Mouse (Mus musculus): ENCODE results near the gene Cfap126.
"Not testable (repeated sequence)": the region's sequence is repeated elsewhere in the genome, so short reads cannot be mapped to it uniquely, and the experiment has no call there.

Cfap126 gene

DNA sequence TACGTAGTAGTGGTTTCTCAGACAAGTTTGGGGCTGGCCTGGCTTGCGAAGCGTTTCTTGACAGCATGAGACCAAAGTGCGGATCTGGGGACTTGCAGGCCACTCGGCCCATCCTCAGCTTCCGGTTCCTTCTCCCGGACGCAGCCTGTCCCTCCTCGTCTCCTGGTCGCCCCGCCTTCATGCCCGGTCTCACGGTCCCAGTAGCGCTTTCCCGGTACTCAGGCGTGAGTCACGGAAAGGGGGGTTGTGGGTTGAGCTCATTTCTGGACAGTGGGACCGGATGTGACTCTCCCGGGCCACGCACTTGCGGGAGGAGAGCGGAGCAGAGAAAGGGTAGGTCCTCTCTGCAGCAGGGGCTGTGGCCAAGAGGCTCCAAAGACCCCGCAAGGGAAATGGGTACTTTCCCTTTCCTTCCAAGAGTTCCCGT is at the start of gene Cfap126:
Cfap126 (plus strand) TSS at position 46 of the 427 bp plus-strand sequence.
- DNase-seq (ENCODE audit: low read depth), result peak; percentile 48

GRCm38 (mm10) chr1:171064491-171065242 is 49.1 kb upstream of the Cfap126 start, which contains the start of gene Fcgr3:
Gene Fcgr3 (minus strand): TSS chr1:171064935.
- peak; percentile 70 for DNase-seq (ENCODE audit: low read depth)

- DNase-seq (ENCODE audit: low read depth), result not testable (repeated sequence)
Measured at GRCm38 (mm10) chr1:171065243-171065587, 48.5 kb upstream of the Cfap126 start.

- not testable (repeated sequence) for DNase-seq (ENCODE audit: low read depth)
Measured at GRCm38 (mm10) chr1:171065768-171066167, 48.0 kb upstream of the Cfap126 start.

GRCm38 (mm10) chr1:171066583-171066982 is 47.1 kb upstream of the Cfap126 start:
- not testable (repeated sequence) for DNase-seq (ENCODE audit: low read depth)

DNA sequence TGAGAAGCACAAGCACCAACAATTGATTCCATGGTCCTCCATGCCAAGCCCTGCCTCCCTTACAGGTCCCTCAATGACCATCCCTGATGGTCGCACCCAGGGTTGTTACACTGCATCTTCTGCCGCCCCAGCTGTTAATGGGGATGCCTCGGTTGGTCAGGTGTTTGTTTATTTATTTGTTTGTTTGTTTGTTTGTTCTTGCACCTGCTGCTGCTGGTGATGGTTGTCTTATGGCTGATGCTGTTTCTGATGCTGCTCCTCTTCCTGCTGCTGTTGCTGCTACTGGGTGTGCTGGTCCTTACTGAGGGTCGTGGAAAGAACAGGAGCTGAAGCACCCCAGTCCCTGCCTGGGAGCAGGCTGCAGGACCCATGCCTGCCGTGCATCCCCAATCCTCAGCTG is 45.8 kb upstream of the Cfap126 start:
- DNase-seq (ENCODE audit: low read depth), result peak; percentile 21

- DNase-seq (ENCODE audit: low read depth), result peak; percentile 38
Measured at GRCm38 (mm10) chr1:171069508-171069907, 44.2 kb upstream of the Cfap126 start.

DNA sequence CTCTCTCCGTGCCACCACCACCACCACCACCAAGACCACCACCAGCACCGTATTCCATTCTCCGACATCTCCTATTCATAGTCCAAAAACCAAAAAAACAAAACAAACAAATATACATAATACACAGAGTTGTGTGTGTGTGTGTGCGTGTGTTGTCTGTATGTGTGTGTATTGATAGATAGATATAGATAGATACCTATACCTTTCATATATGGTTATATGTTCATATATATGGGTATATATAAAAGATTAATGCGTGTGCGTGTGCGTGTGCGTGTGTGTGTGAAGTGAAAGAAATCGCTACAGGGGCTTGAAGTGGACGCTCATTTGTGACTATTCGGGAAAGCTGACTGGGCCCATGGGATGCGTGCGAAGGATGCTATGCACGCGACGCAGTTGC is 42.8 kb upstream of the Cfap126 start:
- DNase-seq (ENCODE audit: low read depth), result not testable (repeated sequence)

GRCm38 (mm10) chr1:171071726-171072125 is 42.0 kb upstream of the Cfap126 start:
- DNase-seq (ENCODE audit: low read depth), result not testable (repeated sequence)

DNA sequence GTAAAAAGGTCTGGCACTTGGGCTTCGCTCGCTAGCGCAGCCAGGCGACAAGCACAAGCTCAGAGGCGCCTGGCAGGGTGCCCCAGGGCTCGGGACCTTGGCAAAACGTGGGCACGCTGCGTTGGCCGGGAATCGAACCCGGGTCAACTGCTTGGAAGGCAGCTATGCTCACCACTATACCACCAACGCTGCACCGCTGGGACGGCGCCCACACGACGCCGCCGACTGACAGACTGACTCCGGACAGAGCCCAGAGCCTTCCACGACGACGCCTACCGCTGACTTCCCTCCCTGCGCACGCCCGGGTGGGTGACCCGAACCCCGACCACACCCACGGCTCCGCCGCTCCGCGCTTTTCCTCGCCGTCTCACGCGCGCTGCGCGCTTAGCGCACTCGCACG is 41.5 kb upstream of the Cfap126 start:
- DNase-seq (ENCODE audit: low read depth), result not testable (repeated sequence)

- not testable (repeated sequence) for DNase-seq (ENCODE audit: low read depth)
Measured at GRCm38 (mm10) chr1:171074283-171074682, 39.4 kb upstream of the Cfap126 start.

GRCm38 (mm10) chr1:171076176-171076575 is 37.5 kb upstream of the Cfap126 start:
- not testable (repeated sequence) for DNase-seq (ENCODE audit: low read depth)

- DNase-seq (ENCODE audit: low read depth), result not testable (repeated sequence)
Measured at GRCm38 (mm10) chr1:171077192-171077591, 36.5 kb upstream of the Cfap126 start.

DNA sequence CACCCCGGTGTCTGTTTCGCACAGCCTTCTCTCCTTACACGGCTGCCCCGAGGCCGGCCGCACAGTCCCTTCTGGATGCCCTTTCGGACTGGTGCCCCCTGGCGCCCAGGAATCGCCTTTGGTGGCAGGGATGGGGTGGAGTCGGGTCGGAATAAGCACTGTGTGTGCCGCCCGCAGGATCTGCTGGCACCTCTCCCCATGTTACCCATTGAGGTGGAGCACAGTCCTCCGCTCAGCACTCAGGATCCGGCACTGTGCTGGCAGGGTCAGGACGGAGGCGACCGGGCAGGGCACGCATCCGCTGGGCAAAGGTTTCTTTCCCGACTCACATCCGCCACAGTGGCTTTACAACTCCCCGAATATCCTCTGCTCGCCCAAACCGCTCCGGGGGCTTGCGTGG is 35.8 kb upstream of the Cfap126 start:
- not testable (repeated sequence) for DNase-seq (ENCODE audit: low read depth)

DNA sequence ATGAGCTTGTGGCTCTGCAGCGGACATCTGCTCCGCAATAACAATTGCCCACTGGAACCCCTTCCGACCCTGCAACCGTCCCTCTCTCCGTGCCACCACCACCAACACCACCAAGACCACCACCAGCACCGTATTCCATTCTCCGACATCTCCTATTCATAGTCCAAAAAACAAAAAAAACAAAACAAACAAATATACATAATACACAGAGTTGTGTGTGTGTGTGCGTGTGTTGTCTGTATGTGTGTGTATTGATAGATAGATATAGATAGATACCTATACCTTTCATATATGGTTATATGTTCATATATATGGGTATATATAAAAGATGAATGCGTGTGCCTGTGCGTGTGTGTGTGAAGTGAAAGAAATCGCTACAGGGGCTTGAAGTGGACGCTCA is 35.3 kb upstream of the Cfap126 start:
- not testable (repeated sequence) for DNase-seq (ENCODE audit: low read depth)

DNA sequence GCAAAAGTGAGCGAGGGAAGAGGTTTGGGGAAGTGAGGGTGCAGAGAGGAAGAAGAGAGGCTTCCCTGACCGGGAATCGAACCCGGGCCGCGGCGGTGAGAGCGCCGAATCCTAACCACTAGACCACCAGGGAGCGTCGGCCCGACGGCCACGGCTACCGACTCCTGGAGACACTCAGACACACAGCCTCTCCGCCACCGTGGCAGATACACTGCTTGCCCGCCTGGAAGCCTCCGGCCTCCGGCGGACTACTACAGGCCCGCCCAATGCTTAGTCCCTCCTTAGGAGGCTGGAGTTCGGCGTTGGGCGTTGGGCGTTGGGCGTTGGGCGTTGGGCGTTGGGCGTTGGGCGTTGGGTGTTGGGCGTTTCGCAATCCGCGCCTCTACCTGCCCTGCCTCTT is 34.4 kb upstream of the Cfap126 start:
- DNase-seq (ENCODE audit: low read depth), result not testable (repeated sequence)

- not testable (repeated sequence) for DNase-seq (ENCODE audit: low read depth)
Measured at GRCm38 (mm10) chr1:171079825-171080224, 33.9 kb upstream of the Cfap126 start.

GRCm38 (mm10) chr1:171081512-171082231 is 32.0 kb upstream of the Cfap126 start:
- DNase-seq (ENCODE audit: low read depth), result not testable (repeated sequence)

GRCm38 (mm10) chr1:171085718-171086117 is 28.0 kb upstream of the Cfap126 start:
- no peak for DNase-seq (ENCODE audit: low read depth)

GRCm38 (mm10) chr1:171088237-171088869 is 25.4 kb upstream of the Cfap126 start:
- not testable (repeated sequence) for DNase-seq (ENCODE audit: low read depth)

- no peak for DNase-seq (ENCODE audit: low read depth)
Measured at GRCm38 (mm10) chr1:171089891-171090290, 23.8 kb upstream of the Cfap126 start.

GRCm38 (mm10) chr1:171090761-171091160 is 23.0 kb upstream of the Cfap126 start:
- no peak for DNase-seq (ENCODE audit: low read depth)

GRCm38 (mm10) chr1:171094424-171094823 is 19.3 kb upstream of the Cfap126 start:
- DNase-seq (ENCODE audit: low read depth), result no peak

Measured in naive thymus-derived CD4-positive, alpha-beta T cell, adult 2 months (primary cell).